Mouse (Mus musculus): ENCODE results near the gene Tmem242.
"Not testable (repeated sequence)": the region's sequence is repeated elsewhere in the genome, so short reads cannot be mapped to it uniquely, and the experiment has no call there.

The Tmem242 gene

DNA sequence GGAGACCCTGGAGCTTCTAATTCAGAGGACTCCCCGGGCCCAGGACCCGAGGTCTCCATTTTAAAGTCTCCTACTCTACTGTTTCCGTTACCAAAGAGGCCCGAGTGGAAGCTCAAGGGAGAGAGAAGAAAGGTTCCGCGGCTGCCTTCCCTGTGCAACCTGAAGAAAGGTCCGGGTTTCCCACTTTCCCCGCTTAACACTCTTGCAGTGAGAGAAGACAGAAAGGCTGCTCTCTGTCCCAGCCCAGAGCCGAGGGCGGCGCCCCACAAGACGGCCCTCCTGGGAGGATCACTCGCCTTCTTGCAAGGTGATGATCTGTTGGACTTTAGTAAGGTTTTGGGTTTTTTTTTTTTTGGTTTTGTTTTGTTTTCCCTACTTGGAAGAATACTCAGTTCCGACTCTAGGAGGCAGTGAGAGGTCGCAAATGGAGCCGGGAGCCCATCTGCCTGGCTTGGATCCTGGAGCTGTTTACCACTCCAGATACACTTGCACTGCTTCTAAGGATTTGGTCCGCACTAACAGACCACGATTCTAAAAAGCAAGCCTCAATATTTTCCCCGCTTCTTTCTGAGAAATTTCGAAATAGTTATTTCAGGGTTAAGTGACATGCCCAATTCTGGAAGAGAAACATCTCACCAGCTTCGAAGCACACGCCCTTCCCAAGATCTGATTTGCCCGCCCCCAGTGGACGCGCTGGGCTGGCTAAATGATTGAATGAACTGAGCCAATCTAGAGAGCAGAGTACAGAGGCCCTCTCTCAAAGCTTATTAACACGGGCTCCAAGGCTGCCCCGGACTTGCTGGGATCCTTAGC is at the start of gene Tmem242:
Tmem242 (minus strand) TSS at position 101 of the 813 bp plus-strand sequence.
- peak; percentile 30 for DNase-seq (ENCODE audit: extremely low read depth, low read depth, low spot score)

DNA sequence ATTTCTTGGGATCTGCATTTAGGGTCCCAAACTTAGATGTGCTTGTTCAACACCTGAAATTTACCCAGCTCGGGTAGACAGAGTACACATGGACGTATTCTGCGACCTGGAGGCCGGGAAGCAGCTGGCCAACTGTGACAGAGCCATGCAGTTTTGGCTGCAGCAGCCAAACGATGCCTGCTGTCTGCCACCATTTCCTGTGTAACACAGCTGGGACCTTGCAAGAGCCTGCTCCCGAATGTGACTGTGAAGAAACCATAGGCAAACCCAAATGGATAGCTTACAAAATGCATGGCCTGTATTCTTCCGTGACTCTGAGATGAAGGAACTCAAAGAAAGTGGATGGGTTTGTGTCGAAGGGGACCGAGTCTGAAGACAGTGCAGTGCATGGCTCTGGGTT is 48.1 kb upstream of the Tmem242 start:
- DNase-seq (ENCODE audit: extremely low read depth, low read depth, low spot score) = no peak

DNA sequence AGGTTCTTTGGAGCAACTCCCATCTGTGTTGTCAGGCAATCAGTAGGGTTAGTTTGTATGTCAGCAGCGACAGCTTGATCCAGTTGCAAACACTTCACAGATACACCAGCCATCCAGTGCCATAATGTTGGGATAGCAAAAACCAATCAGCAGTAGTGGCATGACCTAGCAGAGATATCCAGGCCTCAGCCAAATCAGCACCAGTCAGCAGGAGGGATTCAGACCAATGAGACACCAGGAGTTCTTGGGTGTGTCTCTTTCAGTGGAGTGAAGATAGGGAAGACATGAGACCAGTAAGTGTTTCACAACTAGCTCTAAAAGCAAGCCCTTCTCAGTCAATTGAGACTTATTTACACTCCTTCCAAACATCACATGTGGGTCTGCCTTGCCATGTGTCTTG is 44.6 kb upstream of the Tmem242 start:
- no peak for DNase-seq (ENCODE audit: extremely low read depth, low read depth, low spot score)

DNA sequence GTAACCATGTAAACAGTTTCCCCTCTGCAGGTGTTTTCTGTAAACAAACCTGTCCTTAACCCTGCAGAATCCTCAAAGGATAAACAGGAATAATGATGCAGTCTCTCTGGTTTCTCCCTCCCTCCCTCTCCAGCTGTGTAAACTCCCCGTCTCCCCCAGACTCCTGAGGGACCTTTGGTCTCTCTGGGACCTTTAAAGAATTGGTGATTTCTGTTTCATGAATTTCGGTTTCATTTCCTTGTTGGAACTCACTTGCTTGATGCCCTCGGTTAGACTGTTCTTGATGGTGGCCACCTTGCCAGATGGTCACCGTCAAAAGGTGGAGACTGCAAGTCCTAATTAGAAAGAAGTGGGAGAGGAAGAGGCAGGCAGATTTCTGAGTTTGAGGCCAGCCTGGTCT is 43.4 kb upstream of the Tmem242 start:
- DNase-seq (ENCODE audit: extremely low read depth, low read depth, low spot score) = no peak

DNA sequence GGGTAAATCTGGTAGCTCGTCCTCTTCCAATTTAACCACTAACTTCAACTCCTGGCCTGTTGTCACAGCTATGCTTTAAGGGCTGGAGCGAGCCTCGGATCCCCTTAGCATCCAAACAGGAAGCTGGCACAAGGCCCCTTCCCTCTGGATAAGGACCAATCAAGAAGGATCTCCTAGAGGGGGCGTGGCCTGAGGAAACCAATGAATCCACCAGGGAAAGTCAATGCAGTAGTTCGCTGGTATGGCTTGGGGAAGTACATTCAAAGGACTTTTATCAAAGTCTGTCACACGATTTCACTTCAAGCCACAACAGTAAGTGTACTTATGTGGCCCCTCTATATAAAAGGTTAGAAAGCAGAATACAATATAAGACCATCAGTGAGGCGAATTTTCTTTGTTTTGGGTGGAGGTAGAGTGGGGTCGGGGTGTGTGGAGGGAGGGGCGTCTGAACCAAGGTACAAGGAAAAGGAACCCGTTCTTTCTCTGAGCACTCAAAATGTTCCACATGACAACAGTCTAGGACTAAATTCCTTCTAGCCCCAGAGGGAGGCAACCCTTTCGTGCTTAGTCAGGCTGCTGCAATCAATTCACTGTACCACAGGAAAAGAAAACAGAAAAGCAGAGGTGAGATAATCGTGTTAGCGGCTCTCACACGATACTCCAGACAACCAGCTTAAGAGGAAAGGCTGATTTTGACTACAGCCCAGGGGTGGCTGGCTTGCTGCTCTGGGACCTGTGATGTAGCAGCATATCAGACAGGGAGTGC is 36.1 kb upstream of the Tmem242 start:
- no peak for DNase-seq (ENCODE audit: extremely low read depth, low read depth, low spot score)

DNA sequence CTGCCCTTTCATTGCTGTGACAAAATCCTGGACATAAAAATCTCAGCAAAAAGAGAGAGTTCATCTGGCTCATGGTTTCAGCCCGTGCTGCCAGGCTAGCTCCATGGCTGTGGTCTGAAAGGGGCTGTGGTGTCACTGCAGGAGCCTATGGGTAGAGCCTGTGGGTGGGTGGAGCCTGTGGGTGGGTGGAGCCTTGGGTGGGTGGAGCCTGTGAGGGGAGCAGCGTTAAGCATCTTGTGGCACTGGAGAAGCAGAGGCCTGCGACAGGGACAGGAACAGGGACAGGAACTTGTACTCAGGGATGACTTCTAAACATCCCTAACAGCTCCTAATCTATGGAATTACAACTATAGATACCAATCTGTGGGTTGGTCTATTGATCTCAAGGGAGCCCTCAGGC is 32.2 kb upstream of the Tmem242 start:
- DNase-seq (ENCODE audit: extremely low read depth, low read depth, low spot score) = no peak

DNA sequence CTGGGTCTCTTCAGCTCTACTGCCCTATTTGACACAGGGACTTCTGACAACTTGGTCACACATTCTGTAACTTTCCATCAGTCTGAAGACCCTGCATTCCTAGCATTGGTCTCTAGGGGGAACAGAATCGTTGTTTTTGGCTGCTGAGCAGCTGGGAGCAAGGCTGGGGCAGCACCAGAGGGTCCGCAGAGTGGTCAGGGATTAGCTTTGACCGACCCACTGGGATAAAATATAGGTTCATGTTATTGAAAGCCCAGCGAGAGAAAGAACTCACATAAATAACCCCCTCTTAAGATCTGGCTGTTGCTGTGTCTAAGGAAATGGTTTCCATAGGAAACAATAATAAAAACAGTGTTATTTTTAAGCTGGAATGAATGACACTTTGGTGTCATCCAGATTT is 27.1 kb upstream of the Tmem242 start:
- no peak for DNase-seq (ENCODE audit: extremely low read depth, low read depth, low spot score)

DNA sequence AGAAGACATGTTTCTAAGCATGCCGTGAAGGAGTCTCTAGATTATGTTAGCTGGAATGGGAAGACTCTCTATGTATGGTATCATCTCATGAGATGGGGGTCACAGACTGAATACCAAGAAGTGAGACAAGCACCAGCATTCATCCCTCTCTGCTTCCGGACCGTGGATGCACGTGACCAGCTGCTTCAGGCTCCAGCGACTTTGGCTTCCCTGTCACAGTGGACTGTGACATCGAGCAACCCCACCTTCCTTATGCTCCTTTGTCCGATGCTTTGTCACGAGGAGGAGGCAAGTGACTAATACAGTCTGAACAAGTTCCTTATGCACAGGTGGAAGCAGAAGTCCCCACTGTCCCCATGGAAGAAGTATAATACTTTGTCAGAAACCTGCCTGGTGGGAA is 26.7 kb upstream of the Tmem242 start:
- no peak for DNase-seq (ENCODE audit: extremely low read depth, low read depth, low spot score)

DNA sequence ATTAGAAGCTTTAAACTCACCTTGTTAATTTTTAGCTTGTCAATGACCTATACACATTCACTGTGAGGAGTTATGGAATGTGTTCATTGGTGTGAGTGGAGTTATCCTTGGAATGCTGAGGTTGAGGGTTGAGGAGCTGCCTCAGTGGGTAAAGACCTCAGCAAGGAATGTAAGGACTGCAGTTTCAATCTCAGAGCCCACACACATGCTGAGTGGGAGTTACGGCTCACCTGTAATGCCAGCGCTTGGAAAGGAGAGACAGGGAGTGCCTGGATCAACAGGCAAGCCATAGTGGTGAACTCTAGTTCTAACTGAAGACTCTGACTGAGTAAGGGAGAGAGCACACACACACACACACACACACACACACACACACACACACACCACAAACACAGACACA is 23.9 kb upstream of the Tmem242 start:
- no peak for DNase-seq (ENCODE audit: extremely low read depth, low read depth, low spot score)

DNA sequence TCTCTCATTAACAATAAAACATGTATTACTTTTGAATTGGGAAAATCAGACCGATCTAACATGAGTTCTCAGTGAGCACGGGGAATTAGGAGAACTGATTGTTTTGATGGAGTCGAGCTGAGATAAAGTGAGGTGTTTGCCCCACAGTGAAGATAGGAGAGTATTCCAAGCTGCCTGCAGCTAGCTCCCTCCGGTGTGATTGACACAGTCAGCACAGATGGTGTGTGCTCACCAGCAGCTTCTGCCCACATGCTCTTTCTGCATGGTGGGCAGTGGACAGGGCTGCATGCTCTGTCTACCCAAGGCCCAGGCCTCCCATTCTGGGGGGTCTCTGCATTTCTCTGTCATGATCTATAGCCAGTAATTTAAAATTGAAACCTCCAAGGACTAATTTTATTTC is 13.6 kb upstream of the Tmem242 start:
- DNase-seq (ENCODE audit: extremely low read depth, low read depth, low spot score) = no peak

DNA sequence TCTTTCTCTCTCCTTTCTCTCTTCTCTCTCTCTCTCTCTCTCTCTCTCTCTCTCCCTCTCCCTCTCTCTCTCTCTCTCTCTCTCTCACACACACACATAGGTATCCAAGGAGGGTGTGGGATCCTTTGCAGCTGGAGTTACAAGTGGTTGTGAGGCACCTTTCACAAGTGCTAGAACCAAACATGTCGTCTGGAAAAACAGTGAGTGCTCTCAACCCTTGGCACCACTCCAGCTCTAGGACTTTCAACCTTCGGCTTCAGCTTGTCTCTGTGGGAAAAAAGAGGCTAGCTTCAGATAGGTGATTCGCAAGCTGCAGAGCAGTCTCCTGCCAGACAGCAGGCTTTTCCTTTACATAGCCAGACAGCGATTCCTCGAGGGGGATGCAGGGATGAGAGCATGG is 3.7 kb upstream of the Tmem242 start:
- no peak for DNase-seq (ENCODE audit: extremely low read depth, low read depth, low spot score)

DNA sequence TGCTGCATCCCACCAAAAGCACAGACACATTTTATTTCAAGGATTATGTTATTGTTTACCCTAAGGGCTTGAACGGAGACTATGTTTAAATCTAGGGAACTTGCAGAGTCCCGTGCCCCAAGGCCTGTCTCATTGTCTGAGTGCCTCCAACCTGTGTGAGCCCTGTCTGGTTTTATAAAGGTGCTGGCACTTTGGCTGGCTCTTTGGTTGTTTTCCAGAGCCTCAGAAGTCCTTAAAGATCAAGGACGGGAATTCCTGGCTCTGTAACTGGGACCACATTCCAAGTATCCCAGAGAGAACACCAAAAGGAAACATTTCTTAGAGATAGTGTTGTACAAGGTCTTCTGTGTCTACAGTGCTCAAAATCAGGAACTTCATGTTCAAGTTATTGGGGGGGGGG is 3.2 kb upstream of the Tmem242 start:
- no peak for DNase-seq (ENCODE audit: extremely low read depth, low read depth, low spot score)

DNA sequence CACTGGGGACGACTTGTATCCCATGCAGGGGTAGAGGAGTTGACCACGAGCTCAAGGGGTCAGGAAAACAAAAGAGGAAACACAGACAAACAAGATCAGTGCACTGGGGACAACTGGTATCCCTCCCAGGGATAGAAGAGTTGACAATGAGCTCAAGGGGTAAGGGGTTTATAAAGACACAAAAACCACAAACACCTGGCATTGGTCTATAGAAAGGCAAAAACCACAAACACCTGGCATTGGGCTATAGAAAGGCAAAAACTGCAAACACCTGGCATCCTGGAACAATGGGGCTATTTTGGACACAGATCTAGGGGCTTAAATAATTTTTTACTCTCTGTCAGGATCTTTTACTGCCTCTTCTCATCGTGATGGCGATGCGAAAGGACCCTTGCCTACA is 2.3 kb upstream of the Tmem242 start:
- not testable (repeated sequence) for DNase-seq (ENCODE audit: extremely low read depth, low read depth, low spot score)

DNA sequence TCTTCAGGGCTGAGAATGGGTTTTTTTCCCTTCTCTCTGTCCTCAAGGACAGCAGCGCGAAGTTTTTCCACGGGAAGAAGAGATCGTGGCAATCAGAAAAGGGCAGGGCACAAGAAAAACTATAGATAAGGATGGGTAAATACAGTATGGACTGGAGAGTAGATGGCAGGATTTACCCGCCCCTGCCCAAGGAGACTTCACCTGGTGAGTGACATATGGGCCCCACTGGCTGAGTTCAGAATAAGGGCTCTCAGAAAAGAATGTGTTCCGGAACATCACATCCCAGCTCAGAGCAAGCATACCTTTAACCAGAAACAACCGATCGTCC is 264 bp downstream of the Tmem242 start:
- no peak for DNase-seq (ENCODE audit: extremely low read depth, low read depth, low spot score)

DNA sequence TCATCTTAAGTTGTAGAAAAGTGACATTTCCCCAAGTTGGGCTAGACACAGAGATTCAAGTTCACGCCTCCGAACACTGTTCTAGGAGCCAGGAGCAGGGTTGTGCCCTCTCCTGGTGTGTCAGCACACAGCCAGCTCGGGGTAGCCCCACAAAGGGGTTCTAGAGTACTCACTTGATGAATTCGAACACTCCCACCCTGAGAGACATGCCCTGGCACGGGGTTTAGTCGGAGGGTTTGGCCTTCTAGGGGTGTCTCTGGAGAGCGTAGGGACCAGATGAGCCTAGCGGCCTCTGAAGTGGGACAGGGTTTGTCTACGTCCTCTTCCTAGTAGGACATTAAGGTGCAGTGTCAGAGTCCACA is 10.3 kb downstream of the Tmem242 start:
- DNase-seq (ENCODE audit: extremely low read depth, low read depth, low spot score) = no peak

DNA sequence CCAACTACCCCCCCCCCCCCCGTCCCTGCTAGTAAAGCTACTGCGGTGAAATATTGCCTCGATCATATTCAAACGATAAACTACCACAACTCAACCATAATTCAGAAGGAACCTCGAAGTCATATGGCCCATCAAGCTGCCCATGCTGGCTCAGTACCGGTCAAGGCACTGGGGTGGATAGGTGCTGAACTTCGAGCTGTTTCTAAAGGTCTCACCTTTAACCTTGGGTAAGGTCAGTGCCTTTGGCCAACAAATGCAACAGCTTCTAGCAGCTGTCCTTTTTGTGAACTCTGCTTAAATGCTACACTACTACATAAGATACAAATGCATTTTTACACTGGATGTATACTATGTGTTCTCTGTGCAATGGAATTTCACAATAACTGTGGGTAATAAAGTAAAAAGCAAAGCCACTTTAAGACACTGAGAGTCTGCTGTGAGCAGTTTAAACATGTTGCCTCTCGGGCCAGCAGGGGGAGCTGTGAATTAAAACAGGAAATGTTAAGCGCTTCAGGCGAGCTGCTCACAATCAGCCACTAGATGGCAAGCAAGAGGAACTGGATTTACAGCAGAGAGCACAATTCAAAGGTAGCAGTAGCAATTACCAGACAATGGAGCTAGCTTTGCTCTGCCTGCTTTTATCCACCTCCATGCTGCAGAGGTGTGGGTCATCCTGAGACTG is 10.8 kb downstream of the Tmem242 start:
- DNase-seq (ENCODE audit: extremely low read depth, low read depth, low spot score) = peak; percentile 54

DNA sequence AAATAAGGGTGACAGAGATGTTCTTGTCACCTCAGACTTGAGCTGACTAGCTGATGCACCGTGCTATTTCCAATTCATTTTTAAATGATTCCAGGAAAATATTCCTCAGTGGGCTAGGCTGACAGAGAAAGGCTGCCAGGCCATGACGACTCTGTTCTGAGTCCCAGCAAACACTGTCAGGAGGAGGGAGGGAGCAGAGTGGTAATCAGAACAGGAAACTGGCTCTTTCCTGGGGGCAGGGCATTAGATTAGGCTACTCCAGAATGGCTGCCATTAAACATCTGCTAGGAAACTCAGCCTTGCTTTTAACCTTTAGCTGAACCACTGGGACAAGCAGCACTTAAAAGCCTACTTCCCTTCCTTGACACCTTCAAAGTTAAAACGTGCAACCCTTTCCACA is 14.9 kb downstream of the Tmem242 start:
- no peak for DNase-seq (ENCODE audit: extremely low read depth, low read depth, low spot score)

DNA sequence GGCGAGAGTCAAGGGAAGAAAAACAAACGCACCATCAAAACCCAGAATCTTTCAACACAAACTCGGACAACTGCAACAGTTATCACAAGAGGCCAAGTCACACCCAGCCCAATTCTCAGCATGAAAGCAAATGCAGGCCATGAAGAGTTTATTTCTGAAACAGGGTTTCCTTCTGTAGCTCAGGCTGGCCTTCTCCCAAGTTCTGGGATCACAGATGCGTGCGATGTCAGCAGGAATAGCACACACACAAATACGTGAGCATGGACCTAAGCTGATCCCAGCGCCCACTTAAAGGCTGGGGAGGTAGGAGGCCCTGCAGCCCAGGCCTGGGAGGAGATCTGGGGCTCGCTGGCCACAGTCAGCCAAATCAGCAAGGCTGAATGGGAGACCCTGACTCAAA is 15.9 kb downstream of the Tmem242 start:
- DNase-seq (ENCODE audit: extremely low read depth, low read depth, low spot score) = no peak

DNA sequence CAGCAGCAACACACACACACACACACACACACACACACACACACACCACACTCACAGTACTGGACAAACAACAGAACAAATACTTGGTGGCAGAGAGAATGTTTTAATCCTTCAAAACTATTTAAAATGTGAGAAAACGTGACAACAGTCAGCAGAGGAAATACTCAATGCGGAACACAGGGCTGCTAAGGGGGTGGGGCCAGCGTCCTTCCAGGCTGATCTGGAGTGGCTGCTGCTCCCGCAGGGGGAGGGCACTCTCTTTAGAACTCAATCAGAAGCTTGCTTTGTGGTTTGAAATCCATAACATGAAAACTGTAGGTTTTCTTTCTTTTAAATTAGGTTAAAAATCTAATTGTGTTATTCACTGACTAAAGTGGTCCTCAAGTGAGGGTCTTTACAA is 18.2 kb downstream of the Tmem242 start:
- DNase-seq (ENCODE audit: extremely low read depth, low read depth, low spot score) = no peak

DNA sequence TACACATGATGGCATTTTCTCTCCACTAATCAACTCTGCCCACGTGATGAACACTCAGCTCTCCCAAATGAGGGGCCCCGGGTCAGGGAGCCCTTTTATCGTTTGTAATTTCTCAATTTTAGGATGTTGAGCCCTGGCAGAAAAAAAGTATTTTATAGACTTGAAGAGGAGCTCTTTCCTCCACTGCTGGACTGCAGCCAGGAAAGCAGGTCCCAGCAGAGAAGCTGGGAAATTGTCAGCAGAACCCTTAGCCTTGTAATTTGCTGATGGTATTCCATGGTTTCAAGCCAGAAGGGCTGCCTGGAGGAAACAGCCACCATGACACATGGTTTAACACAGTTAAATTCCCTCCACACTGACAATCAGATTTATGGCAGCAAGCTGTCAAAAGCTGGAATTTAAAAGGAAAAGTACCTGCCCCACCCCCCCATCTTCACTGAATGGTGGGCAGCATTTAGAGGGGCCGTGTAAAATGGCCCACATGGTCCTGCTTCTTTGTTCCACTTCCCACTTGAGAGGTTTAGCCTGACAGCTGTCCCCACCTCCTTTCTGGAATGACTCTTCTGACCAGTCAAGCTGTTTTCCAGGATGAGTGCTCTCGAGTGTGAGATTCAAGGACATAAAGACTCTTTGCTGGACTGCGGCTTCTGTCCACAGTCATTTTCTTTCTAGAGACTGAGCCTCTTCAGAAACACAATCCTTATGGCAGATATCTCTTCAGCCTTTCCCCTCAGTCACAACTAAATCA is 20.1 kb downstream of the Tmem242 start:
- no peak for DNase-seq (ENCODE audit: extremely low read depth, low read depth, low spot score)

DNA sequence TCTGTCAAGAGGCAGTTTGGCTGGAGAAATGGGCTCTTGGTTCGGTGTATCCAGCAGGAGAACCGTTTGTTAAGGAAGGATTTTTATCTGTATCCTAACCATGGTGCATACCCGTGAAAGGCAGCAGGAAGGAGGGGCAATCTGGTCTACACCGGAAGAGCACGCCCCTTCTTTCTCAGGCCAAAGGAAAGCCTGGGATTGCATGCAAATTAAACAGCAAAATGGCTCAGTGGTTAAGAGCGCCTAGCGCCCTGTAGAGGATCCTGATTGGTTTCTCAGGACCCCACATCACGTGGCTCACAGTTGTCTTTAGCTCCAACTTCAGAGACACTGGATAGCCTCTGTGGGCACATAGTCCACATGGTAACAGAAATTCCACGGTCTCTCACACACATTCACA is 21.0 kb downstream of the Tmem242 start:
- DNase-seq (ENCODE audit: extremely low read depth, low read depth, low spot score) = no peak

Measured in fat pad, adult 2 months (tissue).